Mouse (Mus musculus): ENCODE data around the gene Wt1. TPM values are rescaled to one million over a fixed set of nuclear protein-coding genes. Genes with fewer than 3 reads are reported as not detected.

The Wt1 gene
- total and polyA plus RNA-seq, 3 experiments: 4.2 to 6.5 (median 5.7) TPM

DNA sequence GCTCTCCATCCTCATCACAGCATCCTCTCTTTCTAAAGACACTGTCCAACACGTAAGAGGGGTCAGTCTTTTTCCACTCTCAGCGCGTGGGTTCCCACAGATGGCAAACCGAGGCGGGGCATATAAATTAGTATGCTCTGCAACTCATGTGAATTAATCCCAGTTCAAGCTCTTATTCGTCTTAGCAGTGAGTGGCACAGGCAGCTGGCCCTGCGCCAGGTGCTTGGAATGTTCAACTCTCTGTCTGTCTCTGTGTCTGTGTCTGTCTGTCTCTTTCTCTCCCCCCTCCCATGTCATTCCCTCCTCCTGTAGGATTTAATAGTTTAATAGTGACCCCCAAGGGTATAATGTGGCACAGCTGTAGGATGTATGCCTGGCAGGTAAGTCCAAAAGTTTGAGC lies 26.9 kb upstream of the Wt1 start:
- no peaks in the 10 kb centered on the region for H3K79me2 ChIP-seq (replicated peaks; ENCODE audit: control insufficient read depth, insufficient read depth, low read length)
- DNase-seq: no peak
- TF ChIP-seq POLR2A (IDR thresholded peaks at IDR 0.05; ENCODE audit: insufficient read depth, low read depth, low read length) (no peak), EP300 (IDR thresholded peaks at IDR 0.05; ENCODE audit: insufficient read depth, low read depth, low read length) (no peak), CTCF (IDR thresholded peaks at IDR 0.05) (no peak)
- no peaks in the 10 kb centered on the region for H3K36me3 ChIP-seq (ENCODE audit: control insufficient read depth, insufficient read depth, low read length)
- 76% methylated on average over 7 of the region's 7 CpGs for WGBS
- no peaks in the 10 kb centered on the region for H3K4me1 ChIP-seq (ENCODE audit: control insufficient read depth, insufficient read depth, low read length)
- no peak overlapping the region for H3K9ac ChIP-seq (ENCODE audit: low read depth, low read length)
- H3K27ac ChIP-seq: no peak overlapping the region
- H3K4me3 ChIP-seq: no peak overlapping the region
- intact Hi-C loops (cut with DNase I): no loop called here
- H3K27me3 ChIP-seq (ENCODE audit: control insufficient read depth, insufficient read depth, low read length): no peaks in the 10 kb centered on the region

DNA sequence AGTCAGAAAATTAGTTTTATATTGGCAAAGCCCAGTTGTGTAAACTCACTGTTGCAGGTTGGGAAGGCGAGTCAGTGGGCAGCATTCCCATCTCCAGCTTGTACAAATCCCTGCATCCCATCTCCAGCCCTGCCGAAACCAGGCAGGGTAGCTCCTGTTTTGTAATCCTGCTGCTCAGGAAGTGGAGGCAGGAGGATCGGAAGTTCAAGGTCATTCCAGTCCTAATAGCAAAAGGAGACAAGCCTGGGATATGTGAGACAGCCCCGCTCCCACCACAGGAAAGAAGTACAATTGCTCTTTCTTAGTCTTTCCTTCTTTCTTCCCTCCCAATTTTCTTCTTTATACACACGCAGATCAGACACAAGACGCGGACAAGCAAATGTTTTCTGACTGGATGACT lies 25.8 kb upstream of the Wt1 start:
- no peak overlapping the region for H3K4me3 ChIP-seq
- no peaks in the 10 kb centered on the region for H3K79me2 ChIP-seq (replicated peaks; ENCODE audit: control insufficient read depth, insufficient read depth, low read length)
- TF ChIP-seq POLR2A (IDR thresholded peaks at IDR 0.05; ENCODE audit: insufficient read depth, low read depth, low read length) (no peak), EP300 (IDR thresholded peaks at IDR 0.05; ENCODE audit: insufficient read depth, low read depth, low read length) (no peak), CTCF (IDR thresholded peaks at IDR 0.05) (no peak)
- no peaks in the 10 kb centered on the region for H3K27me3 ChIP-seq (ENCODE audit: control insufficient read depth, insufficient read depth, low read length)
- no peak for DNase-seq
- 35% methylated on average over 7 of the region's 7 CpGs for WGBS
- no peak overlapping the region for H3K9ac ChIP-seq (ENCODE audit: low read depth, low read length)
- intact Hi-C loops (cut with DNase I): no loop called here
- no peaks in the 10 kb centered on the region for H3K36me3 ChIP-seq (ENCODE audit: control insufficient read depth, insufficient read depth, low read length)
- H3K27ac ChIP-seq: no peak overlapping the region
- no peaks in the 10 kb centered on the region for H3K4me1 ChIP-seq (ENCODE audit: control insufficient read depth, insufficient read depth, low read length)

DNA sequence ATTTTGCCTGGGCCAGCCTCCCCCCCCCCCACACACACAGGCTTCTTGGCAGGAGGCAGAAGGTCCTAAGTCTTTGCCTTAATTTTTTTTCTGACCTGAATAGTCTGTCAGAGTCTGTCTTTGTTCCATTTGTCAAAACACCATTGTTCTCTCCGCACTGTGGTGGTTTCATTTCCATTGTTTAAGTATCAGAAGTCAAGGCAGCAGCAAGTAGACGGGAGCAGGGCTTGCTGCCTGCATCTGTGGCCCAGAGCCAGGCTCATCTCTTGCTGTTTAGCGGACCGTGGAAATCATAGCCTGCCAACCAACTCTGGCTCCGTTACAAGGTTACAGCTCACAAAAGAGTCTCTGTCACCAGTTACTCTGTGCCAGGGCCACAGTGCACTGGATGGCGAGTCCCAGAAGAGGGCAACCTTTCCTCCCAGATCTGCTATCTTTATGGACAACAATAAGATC lies 17.6 kb upstream of the Wt1 start:
- H3K79me2 ChIP-seq (replicated peaks; ENCODE audit: control insufficient read depth, insufficient read depth, low read length): no peaks in the 10 kb centered on the region
- H3K4me3 ChIP-seq: no peak overlapping the region
- intact Hi-C loops (cut with DNase I): loop anchor here (1.0 to 5.0 kb wide), 3 partner anchors 18 to 124 kb away; partner anchors contain the start of gene Wt1
- no peaks in the 10 kb centered on the region for H3K4me1 ChIP-seq (ENCODE audit: control insufficient read depth, insufficient read depth, low read length)
- no peak overlapping the region for H3K27ac ChIP-seq
- no peak overlapping the region for H3K9ac ChIP-seq (ENCODE audit: low read depth, low read length)
- peak; percentile 66 to 82 for DNase-seq
- H3K27me3 ChIP-seq (ENCODE audit: control insufficient read depth, insufficient read depth, low read length): no peaks in the 10 kb centered on the region
- H3K36me3 ChIP-seq (ENCODE audit: control insufficient read depth, insufficient read depth, low read length): no peaks in the 10 kb centered on the region
- TF ChIP-seq CTCF (IDR thresholded peaks at IDR 0.05) (peak; percentile 73), EP300 (IDR thresholded peaks at IDR 0.05; ENCODE audit: insufficient read depth, low read depth, low read length) (0 out of 2 replicates have a peak, but pooled peaks have one; percentile 62), POLR2A (IDR thresholded peaks at IDR 0.05; ENCODE audit: insufficient read depth, low read depth, low read length) (no peak)
- 8% methylated on average over 6 of the region's 6 CpGs for WGBS

DNA sequence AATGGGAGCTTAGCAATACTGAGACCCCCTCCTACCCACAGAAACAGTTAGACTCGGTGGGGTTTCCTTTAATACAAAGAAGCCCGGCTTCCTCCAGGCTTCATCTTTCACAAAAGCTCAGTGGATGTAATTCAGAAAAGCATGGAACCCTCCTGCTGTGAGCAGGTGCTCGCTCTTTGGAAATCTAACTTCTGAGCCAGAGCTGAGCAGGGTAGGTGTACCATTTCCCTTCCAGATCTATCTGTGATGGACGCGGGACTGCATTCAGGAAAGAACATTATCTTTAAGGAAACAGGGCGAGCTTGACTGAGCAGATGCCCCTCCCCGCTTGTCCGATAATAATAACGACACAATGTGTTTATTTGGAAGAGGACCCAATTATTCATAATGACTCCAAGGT lies 12.3 kb upstream of the Wt1 start:
- no peaks in the 10 kb centered on the region for H3K36me3 ChIP-seq (ENCODE audit: control insufficient read depth, insufficient read depth, low read length)
- 38% methylated on average over 9 of the region's 9 CpGs for WGBS
- no peak overlapping the region for H3K9ac ChIP-seq (ENCODE audit: low read depth, low read length)
- no peak for TF ChIP-seq EP300 (IDR thresholded peaks at IDR 0.05; ENCODE audit: insufficient read depth, low read depth, low read length)
- no peak for TF ChIP-seq CTCF (IDR thresholded peaks at IDR 0.05)
- no peak for TF ChIP-seq POLR2A (IDR thresholded peaks at IDR 0.05; ENCODE audit: insufficient read depth, low read depth, low read length)
- H3K4me3 ChIP-seq: no peak overlapping the region
- H3K27ac ChIP-seq: no peak overlapping the region
- no peaks in the 10 kb centered on the region for H3K27me3 ChIP-seq (ENCODE audit: control insufficient read depth, insufficient read depth, low read length)
- intact Hi-C loops (cut with DNase I): no loop called here
- H3K4me1 ChIP-seq (ENCODE audit: control insufficient read depth, insufficient read depth, low read length): no peaks in the 10 kb centered on the region
- DNase-seq: no peak
- H3K79me2 ChIP-seq (replicated peaks; ENCODE audit: control insufficient read depth, insufficient read depth, low read length): no peaks in the 10 kb centered on the region

DNA sequence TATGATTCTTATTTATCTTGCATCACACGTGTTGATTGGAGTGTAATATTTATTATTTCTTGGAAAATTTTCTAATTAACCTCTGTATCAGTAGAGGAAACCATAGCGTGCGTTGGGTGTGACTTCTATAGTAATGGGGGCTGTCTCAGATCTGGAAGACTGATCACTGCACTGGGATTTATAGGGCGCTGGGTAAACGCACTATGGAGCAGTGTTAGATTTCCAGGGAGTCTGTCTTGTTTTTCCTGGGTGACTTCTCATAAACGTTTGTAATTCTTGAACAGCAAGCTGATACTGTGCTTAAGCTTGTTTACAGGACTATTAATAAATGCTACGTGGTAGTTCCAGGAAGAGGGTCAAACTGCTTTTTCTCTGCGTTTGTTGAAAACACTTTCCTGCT lies 8.7 kb upstream of the Wt1 start:
- WGBS: 62% methylated on average over 8 of the region's 8 CpGs

DNA sequence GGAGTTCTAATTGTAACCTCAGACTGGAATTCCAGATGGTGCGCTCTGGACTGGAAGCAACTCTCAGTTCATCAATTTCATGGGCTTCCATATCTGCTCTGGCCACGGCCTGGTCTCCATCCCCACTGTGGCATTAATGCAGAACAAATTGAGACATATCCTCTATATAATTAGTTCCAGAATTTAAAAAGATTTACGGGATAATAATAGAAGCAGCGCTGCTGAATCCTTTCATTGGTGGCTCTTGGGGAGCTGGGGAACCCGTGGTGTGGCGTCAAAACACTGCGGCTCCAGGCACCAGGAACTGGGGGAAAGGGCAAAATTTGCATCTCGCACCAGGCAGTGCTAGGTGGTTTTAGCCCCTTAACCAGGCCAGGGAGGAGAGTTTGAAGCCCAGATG lies 4.1 kb upstream of the Wt1 start:
- no peaks in the 10 kb centered on the region for H3K79me2 ChIP-seq (replicated peaks; ENCODE audit: control insufficient read depth, insufficient read depth, low read length)
- H3K4me1 ChIP-seq (ENCODE audit: control insufficient read depth, insufficient read depth, low read length): no peaks in the 10 kb centered on the region
- H3K9ac ChIP-seq (ENCODE audit: low read depth, low read length): no peak overlapping the region
- DNase-seq: no peak
- 53% methylated on average over 8 of the region's 8 CpGs for WGBS
- no peak overlapping the region for H3K4me3 ChIP-seq
- H3K27me3 ChIP-seq (ENCODE audit: control insufficient read depth, insufficient read depth, low read length): peaks cover 12% of the 10 kb centered on the region
- no peak for TF ChIP-seq EP300 (IDR thresholded peaks at IDR 0.05; ENCODE audit: insufficient read depth, low read depth, low read length)
- TF ChIP-seq CTCF (IDR thresholded peaks at IDR 0.05): no peak
- TF ChIP-seq POLR2A (IDR thresholded peaks at IDR 0.05; ENCODE audit: insufficient read depth, low read depth, low read length): no peak
- no peak overlapping the region for H3K27ac ChIP-seq
- no peaks in the 10 kb centered on the region for H3K36me3 ChIP-seq (ENCODE audit: control insufficient read depth, insufficient read depth, low read length)
- intact Hi-C loops (cut with DNase I): loop anchor here (10.0 kb wide), 1 partner anchor 563 kb away; no protein-coding TSS in a partner anchor

More for the DNA sequence above, 8.7 kb upstream of the Wt1 start:
- intact Hi-C loops (cut with DNase I): no loop called here
- Histone ChIP-seq H3K27ac (no peak overlapping the region), H3K4me1 (ENCODE audit: control insufficient read depth, insufficient read depth, low read length) (no peaks in the 10 kb centered on the region), H3K27me3 (ENCODE audit: control insufficient read depth, insufficient read depth, low read length) (no peaks in the 10 kb centered on the region), H3K36me3 (ENCODE audit: control insufficient read depth, insufficient read depth, low read length) (no peaks in the 10 kb centered on the region), H3K4me3 (no peak overlapping the region), H3K79me2 (replicated peaks; ENCODE audit: control insufficient read depth, insufficient read depth, low read length) (no peaks in the 10 kb centered on the region), H3K9ac (ENCODE audit: low read depth, low read length) (no peak overlapping the region)
- DNase-seq: no peak
- TF ChIP-seq POLR2A (IDR thresholded peaks at IDR 0.05; ENCODE audit: insufficient read depth, low read depth, low read length): no peak
- TF ChIP-seq EP300 (IDR thresholded peaks at IDR 0.05; ENCODE audit: insufficient read depth, low read depth, low read length): no peak
- TF ChIP-seq CTCF (IDR thresholded peaks at IDR 0.05): no peak
